Mouse (Mus musculus) thymus, adult 2 months (tissue): ENCODE data around the gene Slc6a6.

ENCODE experiments used
- CTCF ChIP-seq: fragments of 200-500 bp; IDR thresholded peaks from 2 replicates; pipeline ENCODE4 v1.5.1; 2012; ENCODE audit warnings: mild to moderate bottlenecking, control low read depth, low read length, moderate library complexity, borderline replicate concordance; ENCODE audit not compliant: control insufficient read depth, poor library complexity, insufficient read depth; ENCODE audit errors: extremely low read depth
- POLR2A ChIP-seq: fragments of 200-500 bp; IDR thresholded peaks from 2 replicates; pipeline ENCODE4 v1.6.1; 2012; ENCODE audit warnings: mild to moderate bottlenecking, low read length, control low read depth, moderate library complexity; ENCODE audit not compliant: control insufficient read depth, poor library complexity, insufficient read depth; ENCODE audit errors: extremely low read depth

GRCm38 (mm10) chr6:91707886-91708564 lies 24.2 kb downstream of the Slc6a6 start:
- TF ChIP-seq CTCF (no peak), POLR2A (no peak)
